Mouse (Mus musculus) kidney, adult 9 months (tissue): ENCODE measurements around the gene Rtn1.

Experiments
- DNase-seq: peaks from one replicate; pipeline ENCODE4 v3.0.0; 2022

Rtn1 gene

GRCm38 (mm10) chr12:72223557-72224102 is 185.2 kb downstream of the Rtn1 start:
- DNase-seq: no peak

GRCm38 (mm10) chr12:72213554-72213953 is 195.3 kb downstream of the Rtn1 start:
- DNase-seq: no peak

GRCm38 (mm10) chr12:72200828-72201227 is 208.0 kb downstream of the Rtn1 start:
- no peak for DNase-seq

GRCm38 (mm10) chr12:72197925-72198486 is 210.8 kb downstream of the Rtn1 start:
- DNase-seq: no peak

GRCm38 (mm10) chr12:72197434-72197833 is 211.4 kb downstream of the Rtn1 start:
- DNase-seq: no peak

GRCm38 (mm10) chr12:72184929-72185328 is 223.9 kb downstream of the Rtn1 start, which contains the start of gene Ccdc175:
TSS of gene Ccdc175 (minus strand) at chr12:72185029.
- no peak for DNase-seq

GRCm38 (mm10) chr12:72179561-72179960 is 229.3 kb downstream of the Rtn1 start:
- DNase-seq: no peak

DNA sequence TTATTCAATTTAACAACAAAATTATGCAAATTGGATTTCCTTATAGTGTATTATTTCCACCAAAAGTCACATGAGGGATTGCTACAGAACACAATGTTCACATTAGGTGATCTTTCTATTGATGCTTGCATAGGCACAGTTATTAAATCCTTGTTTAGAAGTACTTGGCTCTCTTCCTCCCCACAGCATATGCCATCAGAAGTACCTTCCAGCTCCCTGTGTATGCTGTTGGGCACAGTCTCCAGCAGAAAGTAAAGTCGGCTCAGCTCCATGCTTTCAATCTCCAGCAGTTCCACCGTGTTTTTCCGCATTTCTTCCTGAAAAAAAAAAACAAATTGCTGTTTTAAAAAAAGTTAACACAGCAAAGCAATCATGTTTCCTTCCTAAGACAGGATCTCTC is 230.5 kb downstream of the Rtn1 start:
- no peak for DNase-seq
